Mouse (Mus musculus): Measurements from ENCODE around the gene Tbl1x. TPM values are rescaled to one million over a fixed set of nuclear protein-coding genes. Genes with fewer than 3 reads are reported as not detected.
A peak's percentile ranks its signal among the peaks of the same experiment; 100 is the strongest.

The Tbl1x gene
- polyA plus RNA-seq, 1 experiment from 2014 or later, result 53.0 TPM

- H3K27me3 ChIP-seq (replicated peaks; ENCODE audit: control insufficient read depth, insufficient read depth, low read length), result no peaks in the 10 kb centered on the region
- H3K4me1 ChIP-seq (replicated peaks; ENCODE audit: control insufficient read depth, insufficient read depth, low read length), result no peaks in the 10 kb centered on the region
- ATAC-seq (replicated peaks; ENCODE audit: low FRiP score) (no peak), DNase-seq (ENCODE audit: low spot score) (no peak)
- H3K4me2 ChIP-seq, result no peak overlapping the region
- no peaks in the 10 kb centered on the region for H3K36me3 ChIP-seq (ENCODE audit: control insufficient read depth, insufficient read depth, low read length)
- H3K27ac ChIP-seq (ENCODE audit: low read depth, low read length), result no peak overlapping the region
- no peak overlapping the region for H3K9ac ChIP-seq (ENCODE audit: low read depth, low read length)
- H3K4me3 ChIP-seq (ENCODE audit: low read depth, low read length), result no peak overlapping the region
- H3K9me3 ChIP-seq (ENCODE audit: control insufficient read depth, low read length), result no peaks in the 10 kb centered on the region
Measured at GRCm38 (mm10) chrX:77550388-77550787, 39.6 kb downstream of the Tbl1x start.

GRCm38 (mm10) chrX:77551306-77551705 is 40.5 kb downstream of the Tbl1x start:
- no peak overlapping the region for H3K4me3 ChIP-seq (ENCODE audit: low read depth, low read length)
- H3K4me2 ChIP-seq, result no peak overlapping the region
- H3K9me3 ChIP-seq (ENCODE audit: control insufficient read depth, low read length), result no peaks in the 10 kb centered on the region
- ATAC-seq (replicated peaks; ENCODE audit: low FRiP score) (no peak), DNase-seq (ENCODE audit: low spot score) (no peak)
- H3K27me3 ChIP-seq (replicated peaks; ENCODE audit: control insufficient read depth, insufficient read depth, low read length), result no peaks in the 10 kb centered on the region
- no peak overlapping the region for H3K9ac ChIP-seq (ENCODE audit: low read depth, low read length)
- no peak overlapping the region for H3K27ac ChIP-seq (ENCODE audit: low read depth, low read length)
- H3K36me3 ChIP-seq (ENCODE audit: control insufficient read depth, insufficient read depth, low read length), result no peaks in the 10 kb centered on the region
- H3K4me1 ChIP-seq (replicated peaks; ENCODE audit: control insufficient read depth, insufficient read depth, low read length), result no peaks in the 10 kb centered on the region

- no peak overlapping the region for H3K9ac ChIP-seq (ENCODE audit: low read depth, low read length)
- no peak overlapping the region for H3K4me3 ChIP-seq (ENCODE audit: low read depth, low read length)
- H3K4me2 ChIP-seq, result no peak overlapping the region
- WGBS, result 72% methylated on average over 3 of the region's 3 CpGs
- H3K9me3 ChIP-seq (ENCODE audit: control insufficient read depth, low read length), result no peaks in the 10 kb centered on the region
- no peak for DNase-seq (ENCODE audit: low spot score)
- no peak for ATAC-seq (replicated peaks; ENCODE audit: low FRiP score)
- H3K4me1 ChIP-seq (replicated peaks; ENCODE audit: control insufficient read depth, insufficient read depth, low read length), result no peaks in the 10 kb centered on the region
- H3K27ac ChIP-seq (ENCODE audit: low read depth, low read length), result no peak overlapping the region
- H3K36me3 ChIP-seq (ENCODE audit: control insufficient read depth, insufficient read depth, low read length), result no peaks in the 10 kb centered on the region
- no peaks in the 10 kb centered on the region for H3K27me3 ChIP-seq (replicated peaks; ENCODE audit: control insufficient read depth, insufficient read depth, low read length)
Measured at GRCm38 (mm10) chrX:77552088-77552487, 41.3 kb downstream of the Tbl1x start.

GRCm38 (mm10) chrX:77555985-77556384 is 45.2 kb downstream of the Tbl1x start:
- H3K4me2 ChIP-seq, result no peak overlapping the region
- H3K27me3 ChIP-seq (replicated peaks; ENCODE audit: control insufficient read depth, insufficient read depth, low read length), result no peaks in the 10 kb centered on the region
- H3K9ac ChIP-seq (ENCODE audit: low read depth, low read length), result no peak overlapping the region
- DNase-seq (ENCODE audit: low spot score), result no peak
- H3K36me3 ChIP-seq (ENCODE audit: control insufficient read depth, insufficient read depth, low read length), result no peaks in the 10 kb centered on the region
- H3K27ac ChIP-seq (ENCODE audit: low read depth, low read length), result no peak overlapping the region
- ATAC-seq (replicated peaks; ENCODE audit: low FRiP score), result no peak
- WGBS, result 79% methylated on average over 1 of the region's 1 CpGs
- no peaks in the 10 kb centered on the region for H3K9me3 ChIP-seq (ENCODE audit: control insufficient read depth, low read length)
- no peak overlapping the region for H3K4me3 ChIP-seq (ENCODE audit: low read depth, low read length)
- H3K4me1 ChIP-seq (replicated peaks; ENCODE audit: control insufficient read depth, insufficient read depth, low read length), result no peaks in the 10 kb centered on the region

- ATAC-seq (replicated peaks; ENCODE audit: low FRiP score) (peak; percentile 47; the same call in 1 of the 2 replicates), DNase-seq (ENCODE audit: low spot score) (no peak)
- Histone ChIP-seq H3K4me3 (ENCODE audit: low read depth, low read length) (no peak overlapping the region), H3K9ac (ENCODE audit: low read depth, low read length) (no peak overlapping the region), H3K4me2 (no peak overlapping the region), H3K36me3 (ENCODE audit: control insufficient read depth, insufficient read depth, low read length) (no peaks in the 10 kb centered on the region), H3K27me3 (replicated peaks; ENCODE audit: control insufficient read depth, insufficient read depth, low read length) (no peaks in the 10 kb centered on the region), H3K27ac (ENCODE audit: low read depth, low read length) (no peak overlapping the region), H3K9me3 (ENCODE audit: control insufficient read depth, low read length) (no peaks in the 10 kb centered on the region), H3K4me1 (replicated peaks; ENCODE audit: control insufficient read depth, insufficient read depth, low read length) (no peaks in the 10 kb centered on the region)
Measured at GRCm38 (mm10) chrX:77559199-77559881, 48.5 kb downstream of the Tbl1x start.

- no peak overlapping the region for H3K4me3 ChIP-seq (ENCODE audit: low read depth, low read length)
- H3K9me3 ChIP-seq (ENCODE audit: control insufficient read depth, low read length), result no peaks in the 10 kb centered on the region
- H3K27me3 ChIP-seq (replicated peaks; ENCODE audit: control insufficient read depth, insufficient read depth, low read length), result no peaks in the 10 kb centered on the region
- H3K4me2 ChIP-seq, result no peak overlapping the region
- no peak for ATAC-seq (replicated peaks; ENCODE audit: low FRiP score)
- no peak overlapping the region for H3K9ac ChIP-seq (ENCODE audit: low read depth, low read length)
- no peak for DNase-seq (ENCODE audit: low spot score)
- H3K27ac ChIP-seq (ENCODE audit: low read depth, low read length), result no peak overlapping the region
- no peaks in the 10 kb centered on the region for H3K36me3 ChIP-seq (ENCODE audit: control insufficient read depth, insufficient read depth, low read length)
- no peaks in the 10 kb centered on the region for H3K4me1 ChIP-seq (replicated peaks; ENCODE audit: control insufficient read depth, insufficient read depth, low read length)
- WGBS, result 83% methylated on average over 2 of the region's 2 CpGs
Measured at GRCm38 (mm10) chrX:77563616-77564015, 52.8 kb downstream of the Tbl1x start.

GRCm38 (mm10) chrX:77566739-77567138 is 55.9 kb downstream of the Tbl1x start:
- Histone ChIP-seq H3K36me3 (ENCODE audit: control insufficient read depth, insufficient read depth, low read length) (no peaks in the 10 kb centered on the region), H3K27ac (ENCODE audit: low read depth, low read length) (no peak overlapping the region), H3K4me3 (ENCODE audit: low read depth, low read length) (no peak overlapping the region), H3K27me3 (replicated peaks; ENCODE audit: control insufficient read depth, insufficient read depth, low read length) (no peaks in the 10 kb centered on the region), H3K4me2 (no peak overlapping the region), H3K4me1 (replicated peaks; ENCODE audit: control insufficient read depth, insufficient read depth, low read length) (no peaks in the 10 kb centered on the region), H3K9ac (ENCODE audit: low read depth, low read length) (no peak overlapping the region), H3K9me3 (ENCODE audit: control insufficient read depth, low read length) (no peaks in the 10 kb centered on the region)
- DNase-seq (ENCODE audit: low spot score), result no peak
- 0 out of 2 replicates have a peak, but pooled peaks have one; percentile 66 for ATAC-seq (replicated peaks; ENCODE audit: low FRiP score)
- 74% methylated on average over 1 of the region's 1 CpGs for WGBS

- no peak overlapping the region for H3K27ac ChIP-seq (ENCODE audit: low read depth, low read length)
- H3K9me3 ChIP-seq (ENCODE audit: control insufficient read depth, low read length), result no peaks in the 10 kb centered on the region
- ATAC-seq (replicated peaks; ENCODE audit: low FRiP score), result no peak
- DNase-seq (ENCODE audit: low spot score), result no peak
- H3K9ac ChIP-seq (ENCODE audit: low read depth, low read length), result no peak overlapping the region
- H3K4me1 ChIP-seq (replicated peaks; ENCODE audit: control insufficient read depth, insufficient read depth, low read length), result no peaks in the 10 kb centered on the region
- H3K27me3 ChIP-seq (replicated peaks; ENCODE audit: control insufficient read depth, insufficient read depth, low read length), result no peaks in the 10 kb centered on the region
- WGBS, result 57% methylated on average over 2 of the region's 2 CpGs
- H3K4me3 ChIP-seq (ENCODE audit: low read depth, low read length), result no peak overlapping the region
- no peak overlapping the region for H3K4me2 ChIP-seq
- H3K36me3 ChIP-seq (ENCODE audit: control insufficient read depth, insufficient read depth, low read length), result no peaks in the 10 kb centered on the region
Measured at GRCm38 (mm10) chrX:77568013-77568412, 57.2 kb downstream of the Tbl1x start.

- Histone ChIP-seq H3K4me2 (no peak overlapping the region), H3K9me3 (ENCODE audit: control insufficient read depth, low read length) (no peaks in the 10 kb centered on the region), H3K36me3 (ENCODE audit: control insufficient read depth, insufficient read depth, low read length) (no peaks in the 10 kb centered on the region), H3K4me3 (ENCODE audit: low read depth, low read length) (no peak overlapping the region), H3K9ac (ENCODE audit: low read depth, low read length) (no peak overlapping the region), H3K27me3 (replicated peaks; ENCODE audit: control insufficient read depth, insufficient read depth, low read length) (no peaks in the 10 kb centered on the region), H3K4me1 (replicated peaks; ENCODE audit: control insufficient read depth, insufficient read depth, low read length) (peaks cover 3% of the 10 kb centered on the region; the same call in 1 of the 2 replicates), H3K27ac (ENCODE audit: low read depth, low read length) (no peak overlapping the region)
- WGBS, result 92% methylated on average over 1 of the region's 1 CpGs
- ATAC-seq (replicated peaks; ENCODE audit: low FRiP score) (no peak), DNase-seq (ENCODE audit: low spot score) (no peak)
Measured at GRCm38 (mm10) chrX:77573743-77574142, 62.9 kb downstream of the Tbl1x start.

All from liver, embryonic 11.5 days (tissue).